Mouse (Mus musculus) thymus, postnatal 4 days (tissue): ENCODE measurements around the gene Rtp3.

Experiments used
- DNase-seq: peaks from one replicate; pipeline ENCODE4 v3.0.0; 2021

Rtp3 gene

GRCm38 (mm10) chr9:110990204-110990603 lies at the start of gene Rtp3:
Gene Rtp3 (minus strand): TSS chr9:110990583.
- no peak for DNase-seq

- DNase-seq, result no peak
Measured at GRCm38 (mm10) chr9:111039966-111040365, 49.6 kb upstream of the Rtp3 start.

- no peak for DNase-seq
Measured at GRCm38 (mm10) chr9:111033717-111034116, 43.3 kb upstream of the Rtp3 start.

GRCm38 (mm10) chr9:111026791-111027190 lies 36.4 kb upstream of the Rtp3 start:
- no peak for DNase-seq

GRCm38 (mm10) chr9:111019022-111019421 lies 28.6 kb upstream of the Rtp3 start, which contains the start of gene Ltf:
Gene Ltf (plus strand): TSS chr9:111019271.
- DNase-seq, result no peak

- peak; percentile 29 for DNase-seq
Measured at GRCm38 (mm10) chr9:111015658-111016057, 25.3 kb upstream of the Rtp3 start.

GRCm38 (mm10) chr9:111012041-111012440 lies 21.7 kb upstream of the Rtp3 start:
- DNase-seq, result no peak

GRCm38 (mm10) chr9:111011550-111011949 lies 21.2 kb upstream of the Rtp3 start:
- no peak for DNase-seq

GRCm38 (mm10) chr9:111009763-111010162 lies 19.4 kb upstream of the Rtp3 start:
- DNase-seq, result no peak

GRCm38 (mm10) chr9:111006544-111006943 lies 16.2 kb upstream of the Rtp3 start:
- no peak for DNase-seq

- DNase-seq, result no peak
Measured at GRCm38 (mm10) chr9:111003279-111003678, 12.9 kb upstream of the Rtp3 start.

GRCm38 (mm10) chr9:111001621-111002020 lies 11.2 kb upstream of the Rtp3 start:
- DNase-seq, result no peak

GRCm38 (mm10) chr9:110999856-111000255 lies 9.5 kb upstream of the Rtp3 start:
- DNase-seq, result no peak

- no peak for DNase-seq
Measured at GRCm38 (mm10) chr9:110999056-110999455, 8.7 kb upstream of the Rtp3 start.

GRCm38 (mm10) chr9:110997245-110997644 lies 6.9 kb upstream of the Rtp3 start:
- peak; percentile 83 for DNase-seq

- DNase-seq, result peak; percentile 82
Measured at GRCm38 (mm10) chr9:110994716-110995172, 4.4 kb upstream of the Rtp3 start.

- no peak for DNase-seq
Measured at GRCm38 (mm10) chr9:110993281-110993709, 2.9 kb upstream of the Rtp3 start.

- DNase-seq, result no peak
Measured at GRCm38 (mm10) chr9:110989543-110989942, 840 bp downstream of the Rtp3 start.

GRCm38 (mm10) chr9:110989141-110989540 lies 1.2 kb downstream of the Rtp3 start:
- DNase-seq, result no peak

- DNase-seq, result no peak
Measured at GRCm38 (mm10) chr9:110988078-110988477, 2.3 kb downstream of the Rtp3 start.

GRCm38 (mm10) chr9:110987331-110987730 lies 3.1 kb downstream of the Rtp3 start:
- no peak for DNase-seq

- DNase-seq, result peak; percentile 19
Measured at GRCm38 (mm10) chr9:110985951-110986350, 4.4 kb downstream of the Rtp3 start.

GRCm38 (mm10) chr9:110985541-110985940 lies 4.8 kb downstream of the Rtp3 start:
- no peak for DNase-seq

GRCm38 (mm10) chr9:110984096-110984495 lies 6.3 kb downstream of the Rtp3 start:
- DNase-seq, result no peak

GRCm38 (mm10) chr9:110982351-110982750 lies 8.0 kb downstream of the Rtp3 start:
- no peak for DNase-seq

GRCm38 (mm10) chr9:110979411-110979810 lies 11.0 kb downstream of the Rtp3 start:
- DNase-seq, result no peak
